Comparison of ENCODE assay signal across 7 mouse cellular contexts in the genomic region with DNA sequence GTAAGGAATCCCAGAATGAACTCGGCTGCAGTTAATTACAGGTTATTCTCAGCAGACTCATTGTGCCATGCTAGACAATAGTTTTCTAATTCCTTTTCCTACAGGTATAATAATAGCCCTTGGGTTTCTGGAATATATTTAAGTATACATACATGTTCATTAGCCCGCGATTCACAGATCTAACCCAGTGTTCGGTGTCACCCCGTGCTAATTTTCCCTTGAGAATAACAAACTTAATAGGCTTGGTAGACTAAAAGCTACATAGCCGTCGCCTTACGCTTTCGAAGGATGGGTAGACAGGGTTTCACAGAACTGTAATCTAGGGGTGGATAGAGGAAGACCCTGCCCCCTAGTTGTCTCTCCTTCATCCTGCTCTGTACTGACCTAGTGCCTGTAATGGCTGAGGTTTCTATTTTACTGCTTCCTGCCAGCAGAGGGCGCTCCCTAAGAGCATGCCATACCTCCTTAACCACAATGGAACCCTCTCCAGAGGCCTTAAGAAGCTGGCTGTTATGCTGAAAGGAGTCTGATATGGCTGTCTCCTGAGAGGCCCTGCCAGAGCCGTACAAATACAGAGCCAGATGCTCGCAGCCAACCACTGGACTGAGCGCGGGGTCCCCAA. TPM values are rescaled to one million over a fixed set of nuclear protein-coding genes. Genes with fewer than 3 reads are reported as not detected.
DNase-seq lines count a peak whose midpoint lies in the region.

No protein-coding gene starts in this region.

- no peaks in the 10 kb centered on the region for H3K27me3 ChIP-seq in midbrain, embryonic 10.5 days (ENCODE audit: low read depth, poor library complexity, severe bottlenecking)

- H3K4me1 ChIP-seq in midbrain, embryonic 10.5 days = peaks cover 32% of the 10 kb centered on the region

- H3K4me3 ChIP-seq in midbrain, embryonic 10.5 days = no peak overlapping the region

- DNase-seq in adrenal gland, postnatal 10 days = peak; percentile 82
- DNase-seq in embryo, embryonic 11 days = peak; percentile 82
- DNase-seq in gastrocnemius, postnatal 25 days = peak; percentile 25
- peak; percentile 86 for DNase-seq in induced T-regulatory cell, adult 2 months (ENCODE audit: low read depth)
- DNase-seq in left cerebral cortex, postnatal 10 days (ENCODE audit: extremely low spot score in 1 of 2, low spot score in 2 of 2) = peak; percentile 64 to 68
- peak; percentile 80 for DNase-seq in midbrain, embryonic 10.5 days (ENCODE audit: low spot score)
- peak; percentile 44 to 53 for DNase-seq in right cerebral cortex, postnatal 36 days (ENCODE audit: low spot score in 2 of 2)

- intact Hi-C loops in left cerebral cortex, postnatal 10 days (cut with DNase I) = loop anchor here (5.0 kb wide), 1 partner anchor 251 kb away; no protein-coding TSS in a partner anchor

- H3K36me3 ChIP-seq in midbrain, embryonic 10.5 days = no peaks in the 10 kb centered on the region

- WGBS in midbrain, embryonic 10.5 days = 57% methylated on average over 14 of the region's 14 CpGs

- H3K9me3 ChIP-seq in midbrain, embryonic 10.5 days (replicated peaks) = no peaks in the 10 kb centered on the region

- H3K27ac ChIP-seq in midbrain, embryonic 10.5 days (replicated peaks) = peak overlapping the region; percentile 28; the same call in 1 of the 2 replicates

RNA-seq across cellular contexts. Expression of a gene that starts 49.8 kb away (rescaled TPM):
- 100 to 1,000 TPM in 1 of 2 experiments, 10 to 100 TPM in 1; 42.3 to 106 TPM for total RNA-seq in adrenal gland, postnatal 10 days (2021)
- total RNA-seq in gastrocnemius, postnatal 25 days (2021) = not detected
- under 1 TPM in 1 of 2 experiments, not detected in 1; 0.56 TPM for total RNA-seq in left cerebral cortex, postnatal 10 days (2021)
- not detected in 2 replicates for polyA plus RNA-seq in midbrain, embryonic 10.5 days (2016; fragmentation: Nextera tagmentation; extraction: Ambion mirVana)

RNA-seq across cellular contexts. Expression of a gene that starts 53.3 kb away (rescaled TPM):
- total RNA-seq in adrenal gland, postnatal 10 days (2021) = not detected
- not detected for total RNA-seq in gastrocnemius, postnatal 25 days (2021)
- total RNA-seq in left cerebral cortex, postnatal 10 days (2021) = under 1 TPM in 1 of 2 experiments, not detected in 1; 0.18 TPM
- not detected in 2 replicates for polyA plus RNA-seq in midbrain, embryonic 10.5 days (2016; fragmentation: Nextera tagmentation; extraction: Ambion mirVana)

Comparison
In these comparisons a context has a peak if more than half of its experiments do, and no peak if none do; other contexts are left out.
1. DNase-seq: peak in every context shown above with its lines; median percentile 86 in induced T-regulatory cell, adult 2 months; 82 in adrenal gland, postnatal 10 days; 82 in embryo, embryonic 11 days; 80 in midbrain, embryonic 10.5 days; 66 in left cerebral cortex, postnatal 10 days; 48 in right cerebral cortex, postnatal 36 days; 25 in gastrocnemius, postnatal 25 days.
2. RNA of a gene that starts 49.8 kb away (total RNA-seq): 42.3 to 106 TPM in adrenal gland, postnatal 10 days; 0.56 TPM in left cerebral cortex, postnatal 10 days and not detected in gastrocnemius, postnatal 25 days; every median in the first group is over 10 times any median in the second.